In genomic region chr1:59511566-59512270, GRCm38 (mm10) we compare ENCODE assay signal across 27 mouse cellular contexts. TPM values are rescaled to one million over a fixed set of nuclear protein-coding genes. Genes with fewer than 3 reads are reported as not detected.
DNase-seq lines count a peak whose midpoint lies in the region; ATAC-seq lines count a peak whose summit lies in the region.
"Had no signal": no experiment of that assay in that cellular context is flagged by ENCODE, and none has a peak within 500 bp of the region (broad histone marks: within the 10 kb centered on the region; RNA-seq: fewer than 3 reads in every experiment).

No protein-coding gene starts in this region.

- 68% methylated on average over 9 of the region's 9 CpGs for WGBS in kidney, embryonic 14.5 days

- no peak overlapping the region for H3K27ac ChIP-seq in kidney, embryonic 14.5 days (ENCODE audit: low read depth, low read length)
- H3K27ac ChIP-seq: intestine, embryonic 15.5 days; layer of hippocampus, adult 2 months; limb, embryonic 13.5 days; liver, embryonic 12.5 days; midbrain, embryonic 12.5 days had no signal

- H3K9me3 ChIP-seq in kidney, embryonic 14.5 days (ENCODE audit: control insufficient read depth, low read length) = no peaks in the 10 kb centered on the region
- H3K9me3 ChIP-seq: G1E; intestine, embryonic 15.5 days; limb, embryonic 13.5 days; liver, embryonic 12.5 days; midbrain, embryonic 12.5 days had no signal

- no peaks in the 10 kb centered on the region for H3K27me3 ChIP-seq in kidney, embryonic 14.5 days (ENCODE audit: control insufficient read depth, insufficient read depth, low read length)
- H3K27me3 ChIP-seq: CH12.LX; intestine, embryonic 15.5 days; limb, embryonic 13.5 days had no signal

- no peak overlapping the region for H3K9ac ChIP-seq in kidney, embryonic 14.5 days (ENCODE audit: low read depth, low read length)
- H3K9ac ChIP-seq: intestine, embryonic 15.5 days; limb, embryonic 13.5 days; liver, embryonic 12.5 days; midbrain, embryonic 12.5 days had no signal

- H3K4me1 ChIP-seq in kidney, embryonic 14.5 days (ENCODE audit: control insufficient read depth, insufficient read depth, low read length) = peaks cover 12% of the 10 kb centered on the region

- DNase-seq in cerebellum, postnatal 10 days = peak; percentile 67 to 68
- DNase-seq in cerebellum, adult 8-10 months = no peak
- peak; percentile 43 for DNase-seq in retina, postnatal 1 day
- no peak for DNase-seq in retina, embryonic 14.5 days (ENCODE audit: low spot score)
- DNase-seq in gastrocnemius, postnatal 14 days = peak; percentile 26
- no peak for DNase-seq in adrenal gland, postnatal 14 days
- DNase-seq: adrenal gland, adult 2 months; B cell, adult 2 months; heart, postnatal 4 days; kidney, adult 9 months; kidney, postnatal 25 days; layer of hippocampus, postnatal 36 days; lung, adult 2 months; lung, postnatal 14 days; right cerebral cortex, postnatal 14 days; spleen, adult 18-20 months; thymus, postnatal 25 days had no signal

- no peak overlapping the region for H3K4me3 ChIP-seq in kidney, embryonic 14.5 days (ENCODE audit: low read length)
- H3K4me3 ChIP-seq: intestine, embryonic 15.5 days; layer of hippocampus, adult 2 months; limb, embryonic 13.5 days; liver, embryonic 12.5 days; midbrain, embryonic 12.5 days had no signal

- H3K4me2 ChIP-seq in kidney, embryonic 14.5 days (replicated peaks; ENCODE audit: low read depth, low read length) = no peak overlapping the region
- H3K4me2 ChIP-seq: intestine, embryonic 15.5 days; limb, embryonic 13.5 days; liver, embryonic 12.5 days; midbrain, embryonic 12.5 days had no signal

- intact Hi-C loops in gastrocnemius, postnatal 14 days (cut with DNase I; ENCODE audit: low total_unique reads) = no loop called here

- no peaks in the 10 kb centered on the region for H3K36me3 ChIP-seq in kidney, embryonic 14.5 days (ENCODE audit: control insufficient read depth, insufficient read depth, low read length)
- H3K36me3 ChIP-seq: G1E; intestine, embryonic 15.5 days; limb, embryonic 13.5 days; liver, embryonic 12.5 days; midbrain, embryonic 12.5 days had no signal

- ATAC-seq in kidney, embryonic 14.5 days (ENCODE audit: low FRiP score, low TSS enrichment) = no peak
- ATAC-seq: hindbrain, embryonic 16.5 days; intestine, embryonic 15.5 days; liver, embryonic 12.5 days had no signal

RNA-seq across cellular contexts. Expression of gene Gm973, which starts 4.3 kb away (rescaled TPM):
- total RNA-seq in gastrocnemius, postnatal 14 days (2021) = under 1 TPM; 0.49 to 0.53 TPM
- 4.7 and 5.5 TPM in 2 replicates for total RNA-seq in adrenal gland, postnatal 14 days (2021)
- 0.90 and 1.4 TPM in 2 replicates for polyA plus RNA-seq in kidney, embryonic 14.5 days (2014; fragmentation: Nextera tagmentation; extraction: Ambion mirVana)
- total RNA-seq: heart, postnatal 4 days; neutrophil, adult 5-6 weeks had no signal
- polyA plus RNA-seq: liver, embryonic 12.5 days had no signal

RNA-seq across cellular contexts. Expression of gene Fzd7, which starts 29.5 kb away (rescaled TPM):
- total RNA-seq in gastrocnemius, postnatal 14 days (2021) = 10 to 100 TPM; 21.6 to 26.0 TPM
- 13.7 and 13.9 TPM in 2 replicates for total RNA-seq in adrenal gland, postnatal 14 days (2021)
- 20.1 and 29.2 TPM in 2 replicates for polyA plus RNA-seq in kidney, embryonic 14.5 days (2014; fragmentation: Nextera tagmentation; extraction: Ambion mirVana)

Comparison
In these comparisons a context has a peak if more than half of its experiments do, and no peak if none do; other contexts are left out.
1. DNase-seq: peak in cerebellum, postnatal 10 days (2 of 2), retina, postnatal 1 day (single experiment) and gastrocnemius, postnatal 14 days (single experiment); none in cerebellum, adult 8-10 months (single experiment), retina, embryonic 14.5 days (single experiment) and adrenal gland, postnatal 14 days (single experiment).